Mouse (Mus musculus) CH12.LX (cell line): ENCODE measurements around the gene Slc44a5.
"Not testable (repeated sequence)": the region's sequence is repeated elsewhere in the genome, so short reads cannot be mapped to it uniquely, and the experiment has no call there.

Source experiments
- CTCF ChIP-seq, 2 experiments: IDR thresholded peaks in 1 of 2; conservative IDR thresholded peaks in 1 of 2; 2 replicates each; pipeline ENCODE4 v1.5.1; 2011 to 2012; ENCODE audit warnings: low read depth in 2 of 2, low read length in 2 of 2, improper control_type of control experiment in 1 of 2, inconsistent platforms in 1 of 2, mild to moderate bottlenecking in 1 of 2, moderate library complexity in 1 of 2
- EP300 ChIP-seq: IDR thresholded peaks from 2 replicates; pipeline ENCODE4 v1.6.1; 2011; ENCODE audit warnings: low read length, improper control_type of control experiment
- MAZ ChIP-seq: IDR thresholded peaks from 2 replicates; pipeline ENCODE4 v1.6.1; 2012; ENCODE audit warnings: low read depth, mild to moderate bottlenecking, inconsistent platforms, low read length, improper control_type of control experiment, moderate library complexity
- MYC ChIP-seq: IDR thresholded peaks from 2 replicates; pipeline ENCODE4 v1.6.1; 2011; ENCODE audit warnings: low read depth, mild to moderate bottlenecking, improper control_type of control experiment, low read length
- POLR2A ChIP-seq: IDR thresholded peaks from 2 replicates; pipeline ENCODE4 v1.6.1; 2011; ENCODE audit warnings: low read depth, mild to moderate bottlenecking, improper control_type of control experiment, low read length
- POLR2AphosphoS2 ChIP-seq: IDR thresholded peaks from 2 replicates; pipeline ENCODE4 v1.6.1; 2011; ENCODE audit warnings: low read depth, low read length, improper control_type of control experiment
- TCF12 ChIP-seq: IDR thresholded peaks from 2 replicates; pipeline ENCODE4 v1.6.1; 2014; ENCODE audit warnings: low read depth, mild to moderate bottlenecking, inconsistent platforms, low read length, improper control_type of control experiment
- UBTF ChIP-seq: IDR thresholded peaks from 2 replicates; pipeline ENCODE4 v1.6.1; 2012; ENCODE audit warnings: low read depth, mild to moderate bottlenecking, inconsistent platforms, low read length, improper control_type of control experiment, moderate library complexity
- ZNF384 ChIP-seq: IDR thresholded peaks from 2 replicates; pipeline ENCODE4 v1.6.1; 2012; ENCODE audit warnings: low read depth, low read length, improper control_type of control experiment, inconsistent platforms

DNA sequence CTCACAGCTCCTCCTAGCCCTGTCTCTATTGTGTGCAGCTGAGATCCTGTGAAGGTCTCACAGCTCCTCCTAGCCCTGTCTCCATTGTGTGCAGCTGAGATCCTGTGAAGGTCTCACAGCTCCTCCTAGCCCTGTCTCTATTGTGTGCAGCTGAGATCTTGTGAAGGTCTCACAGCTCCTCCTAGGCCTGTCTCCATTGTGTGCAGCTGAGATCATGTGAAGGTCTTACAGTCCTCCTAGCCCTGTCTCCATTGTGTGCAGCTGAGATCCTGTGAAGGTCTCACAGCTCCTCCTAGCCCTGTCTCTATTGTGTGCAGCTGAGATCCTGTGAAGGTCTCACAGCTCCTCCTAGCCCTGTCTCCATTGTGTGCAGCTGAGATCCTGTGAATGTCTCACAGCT, 98.8 kb downstream of the Slc44a5 start:
- not testable (repeated sequence) for TF ChIP-seq CTCF (conservative IDR thresholded peaks at IDR 0.05 in 1 of 2, IDR thresholded peaks at IDR 0.05 in 1 of 2; ENCODE audit: low read depth in 2 of 2, low read length in 2 of 2); POLR2A; EP300; ZNF384; MYC; UBTF; TCF12; POLR2AphosphoS2; MAZ
